16 mouse cellular contexts compared by ENCODE assay signal in genomic region chr19:61064386-61064785, GRCm38 (mm10).
DNase-seq lines count a peak whose midpoint lies in the region; ATAC-seq and TF ChIP-seq lines count a peak whose summit lies in the region.
"Had no signal": no experiment of that assay in that cellular context is flagged by ENCODE, and none has a peak within 500 bp of the region (broad histone marks: within the 10 kb centered on the region; RNA-seq: fewer than 3 reads in every experiment).

No protein-coding gene starts in this region.

- H3K27ac ChIP-seq in cerebellum, adult 2 months (ENCODE audit: insufficient read depth, low read length) = no peak overlapping the region
- no peak overlapping the region for H3K27ac ChIP-seq in heart, embryonic 10.5 days
- no peak overlapping the region for H3K27ac ChIP-seq in hindbrain, embryonic 11.5 days (ENCODE audit: low read depth, low read length)
- H3K27ac ChIP-seq: embryonic facial prominence, embryonic 10.5 days; forebrain, embryonic 13.5 days; hindbrain, postnatal 0 days; limb, embryonic 15.5 days; midbrain, embryonic 13.5 days had no signal

- WGBS in cerebellum, adult 2 months = 92% methylated on average over 3 of the region's 3 CpGs
- 94% methylated on average over 3 of the region's 3 CpGs for WGBS in heart, embryonic 10.5 days
- 90% methylated on average over 3 of the region's 3 CpGs for WGBS in hindbrain, embryonic 11.5 days

- H3K4me2 ChIP-seq in hindbrain, embryonic 11.5 days (replicated peaks; ENCODE audit: low read depth, low read length) = no peak overlapping the region
- H3K4me2 ChIP-seq: forebrain, embryonic 13.5 days; limb, embryonic 15.5 days; midbrain, embryonic 13.5 days had no signal

- no peaks in the 10 kb centered on the region for H3K27me3 ChIP-seq in cerebellum, adult 2 months (ENCODE audit: control insufficient read depth, insufficient read depth, low read length)
- H3K27me3 ChIP-seq in heart, embryonic 10.5 days (ENCODE audit: insufficient read depth, poor library complexity, severe bottlenecking) = no peaks in the 10 kb centered on the region
- H3K27me3 ChIP-seq in hindbrain, embryonic 11.5 days (ENCODE audit: control insufficient read depth, insufficient read depth, low read length) = no peaks in the 10 kb centered on the region
- H3K27me3 ChIP-seq: forebrain, embryonic 13.5 days; limb, embryonic 15.5 days; midbrain, embryonic 13.5 days had no signal

- peaks cover 6% of the 10 kb centered on the region for H3K36me3 ChIP-seq in heart, embryonic 10.5 days
- no peaks in the 10 kb centered on the region for H3K36me3 ChIP-seq in hindbrain, embryonic 11.5 days (ENCODE audit: control insufficient read depth, insufficient read depth, low read length)
- H3K36me3 ChIP-seq: limb, embryonic 15.5 days; midbrain, embryonic 13.5 days had no signal

- no peak for ATAC-seq in hindbrain, embryonic 11.5 days (ENCODE audit: low FRiP score)
- ATAC-seq: forebrain, embryonic 13.5 days; hindbrain, postnatal 0 days; midbrain, embryonic 13.5 days had no signal

- H3K9me3 ChIP-seq in heart, embryonic 10.5 days = no peaks in the 10 kb centered on the region
- H3K9me3 ChIP-seq in hindbrain, embryonic 11.5 days (ENCODE audit: control insufficient read depth, low read length) = no peaks in the 10 kb centered on the region
- H3K9me3 ChIP-seq: embryonic facial prominence, embryonic 10.5 days; forebrain, embryonic 13.5 days; limb, embryonic 15.5 days; midbrain, embryonic 13.5 days had no signal

- no peak overlapping the region for H3K4me3 ChIP-seq in cerebellum, adult 2 months (replicated peaks; ENCODE audit: insufficient read depth, low read depth, low read length)
- no peak overlapping the region for H3K4me3 ChIP-seq in heart, embryonic 10.5 days
- no peak overlapping the region for H3K4me3 ChIP-seq in hindbrain, embryonic 11.5 days (ENCODE audit: low read depth, low read length)
- H3K4me3 ChIP-seq: embryonic facial prominence, embryonic 10.5 days; forebrain, embryonic 13.5 days; limb, embryonic 15.5 days; midbrain, embryonic 13.5 days had no signal

- H3K9ac ChIP-seq in hindbrain, embryonic 11.5 days (ENCODE audit: low read depth, low read length) = no peak overlapping the region
- H3K9ac ChIP-seq: forebrain, embryonic 13.5 days; limb, embryonic 15.5 days; midbrain, embryonic 13.5 days had no signal

- no peaks in the 10 kb centered on the region for H3K4me1 ChIP-seq in cerebellum, adult 2 months (ENCODE audit: control insufficient read depth, insufficient read depth, low read length)
- no peaks in the 10 kb centered on the region for H3K4me1 ChIP-seq in heart, embryonic 10.5 days
- no peaks in the 10 kb centered on the region for H3K4me1 ChIP-seq in hindbrain, embryonic 11.5 days (replicated peaks; ENCODE audit: control insufficient read depth, insufficient read depth, low read length)
- H3K4me1 ChIP-seq: forebrain, embryonic 13.5 days; limb, embryonic 15.5 days; midbrain, embryonic 13.5 days had no signal

- no peak for TF ChIP-seq CTCF in cerebellum, adult 2 months (IDR thresholded peaks at IDR 0.05; ENCODE audit: borderline replicate concordance, insufficient read depth, low read depth, low read length)

- peak; percentile 27 to 37 for DNase-seq in cerebellum, adult 18-20 months
- no peak for DNase-seq in cerebellum, adult 2 months
- DNase-seq in heart, adult 11 months = peak; percentile 89
- DNase-seq in heart, embryonic 10.5 days (ENCODE audit: low spot score) = no peak
- DNase-seq in lung, postnatal 14 days = peak; percentile 43
- DNase-seq in lung, postnatal 25 days (ENCODE audit: low spot score) = no peak
- DNase-seq in retina, embryonic 14.5 days (ENCODE audit: low spot score) = no peak
- DNase-seq in hindbrain, embryonic 11.5 days (ENCODE audit: low spot score) = no peak
- DNase-seq: adrenal gland, adult 2 months; B cell, adult 2 months; thymus, postnatal 25 days had no signal

- no peak for TF ChIP-seq POLR2A in cerebellum, adult 2 months (IDR thresholded peaks at IDR 0.05; ENCODE audit: borderline replicate concordance, insufficient read depth, low read length)

Comparison
In these comparisons a context has a peak if more than half of its experiments do, and no peak if none do; other contexts are left out.
1. DNase-seq: peak in cerebellum, adult 18-20 months (2 of 2), heart, adult 11 months (single experiment) and lung, postnatal 14 days (single experiment); none in cerebellum, adult 2 months (0 of 2), heart, embryonic 10.5 days (single experiment), lung, postnatal 25 days (single experiment), retina, embryonic 14.5 days (single experiment) and hindbrain, embryonic 11.5 days (single experiment).